Mouse (Mus musculus) testis, adult 2 months (tissue): ENCODE data around the gene Cyp2c23. TPM values are rescaled to one million over a fixed set of nuclear protein-coding genes. Genes with fewer than 3 reads are reported as not detected.

Experiments
- H3K27ac ChIP-seq: fragments of 200-500 bp; 2 replicates; pipeline ENCODE4 v1.5.1; 2012; ENCODE audit warnings: low read depth, low read length; ENCODE audit not compliant: control insufficient read depth, insufficient read depth
- H3K27me3 ChIP-seq: fragments of 200-500 bp; 2 replicates; pipeline ENCODE4 v1.6.1; 2012; ENCODE audit warnings: mild to moderate bottlenecking, low read length, moderate library complexity; ENCODE audit not compliant: control insufficient read depth, insufficient read depth
- H3K36me3 ChIP-seq: fragments of 200-500 bp; 2 replicates; pipeline ENCODE4 v1.6.1; 2012; ENCODE audit warnings: mild to moderate bottlenecking, low read length; ENCODE audit not compliant: control insufficient read depth, insufficient read depth
- H3K4me1 ChIP-seq: fragments of 200-500 bp; 2 replicates; pipeline ENCODE4 v1.6.1; 2012; ENCODE audit warnings: low read length; ENCODE audit not compliant: control insufficient read depth, insufficient read depth
- H3K4me3 ChIP-seq: fragments of 200-500 bp; 2 replicates; pipeline ENCODE4 v1.5.1; 2012; ENCODE audit warnings: low read depth, mild to moderate bottlenecking, low read length, moderate library complexity, mixed read lengths; ENCODE audit not compliant: control insufficient read depth
- CTCF ChIP-seq: fragments of 200-500 bp; IDR thresholded peaks from 2 replicates; pipeline ENCODE4 v1.5.1; 2012; ENCODE audit warnings: low read depth, mild to moderate bottlenecking, inconsistent platforms, low read length, moderate library complexity; ENCODE audit not compliant: control insufficient read depth, insufficient read depth, insufficient replicate concordance
- POLR2A ChIP-seq: fragments of 200-500 bp; IDR thresholded peaks from 2 replicates; pipeline ENCODE4 v1.6.1; 2012; ENCODE audit warnings: low read depth, mild to moderate bottlenecking, inconsistent platforms, low read length, moderate library complexity; ENCODE audit not compliant: control insufficient read depth
- polyA plus RNA-seq: library from polyadenylated mRNA; depleted of rRNA; stranded (reverse); fragments of >200 nt; gene quantifications from 2 replicates; pipeline ENCODE4 v1.2.3, GENCODE M21; 2012

Gene Cyp2c23
- polyA plus RNA-seq, 1 experiment = 0.85 TPM

GRCm38 (mm10) chr19:44045847-44046246, 16.8 kb upstream of the Cyp2c23 start:
- TF ChIP-seq CTCF (no peak), POLR2A (no peak)
- no peak overlapping the region for H3K27ac ChIP-seq

GRCm38 (mm10) chr19:44042121-44042520, 13.1 kb upstream of the Cyp2c23 start:
- peaks cover 2% of the 10 kb centered on the region for H3K36me3 ChIP-seq
- H3K4me1 ChIP-seq = no peaks in the 10 kb centered on the region
- H3K4me3 ChIP-seq = no peak overlapping the region
- TF ChIP-seq CTCF = no peak
- TF ChIP-seq POLR2A = no peak
- no peak overlapping the region for H3K27ac ChIP-seq
- H3K27me3 ChIP-seq = no peaks in the 10 kb centered on the region

More at GRCm38 (mm10) chr19:44045847-44046246, 16.8 kb upstream of the Cyp2c23 start:
- Histone ChIP-seq H3K4me1 (no peaks in the 10 kb centered on the region), H3K27me3 (no peaks in the 10 kb centered on the region), H3K4me3 (no peak overlapping the region), H3K36me3 (peaks cover 3% of the 10 kb centered on the region)

GRCm38 (mm10) chr19:44033396-44033795, 4.4 kb upstream of the Cyp2c23 start:
- H3K36me3 ChIP-seq = peaks cover 2% of the 10 kb centered on the region; the same call in 1 of the 2 replicates
- no peak for TF ChIP-seq CTCF
- no peak for TF ChIP-seq POLR2A
- no peaks in the 10 kb centered on the region for H3K4me1 ChIP-seq
- no peak overlapping the region for H3K27ac ChIP-seq
- H3K4me3 ChIP-seq = no peak overlapping the region
- no peaks in the 10 kb centered on the region for H3K27me3 ChIP-seq

- H3K36me3 ChIP-seq = peaks cover 2% of the 10 kb centered on the region; the same call in 1 of the 2 replicates
- no peak for TF ChIP-seq CTCF
- no peak overlapping the region for H3K4me3 ChIP-seq
- H3K27me3 ChIP-seq = no peaks in the 10 kb centered on the region
- no peak overlapping the region for H3K27ac ChIP-seq
- no peaks in the 10 kb centered on the region for H3K4me1 ChIP-seq
Measured at GRCm38 (mm10) chr19:44032046-44032744, 3.2 kb upstream of the Cyp2c23 start.

- Histone ChIP-seq H3K4me1 (no peaks in the 10 kb centered on the region), H3K27ac (no peak overlapping the region), H3K27me3 (no peaks in the 10 kb centered on the region), H3K36me3 (peaks cover 2% of the 10 kb centered on the region; the same call in 1 of the 2 replicates), H3K4me3 (no peak overlapping the region)
- TF ChIP-seq POLR2A = no peak
- TF ChIP-seq CTCF = no peak
Measured at GRCm38 (mm10) chr19:44030024-44030423, 1.0 kb upstream of the Cyp2c23 start.

- Histone ChIP-seq H3K4me3 (no peak overlapping the region), H3K27me3 (no peaks in the 10 kb centered on the region), H3K4me1 (no peaks in the 10 kb centered on the region), H3K27ac (no peak overlapping the region), H3K36me3 (no peaks in the 10 kb centered on the region; the same call in 1 of the 2 replicates)
- no peak for TF ChIP-seq CTCF
- no peak for TF ChIP-seq POLR2A
Measured at GRCm38 (mm10) chr19:44026956-44027530, 2.0 kb downstream of the Cyp2c23 start.

- TF ChIP-seq POLR2A = no peak
- no peak for TF ChIP-seq CTCF
- no peaks in the 10 kb centered on the region for H3K27me3 ChIP-seq
- no peaks in the 10 kb centered on the region for H3K4me1 ChIP-seq
- H3K4me3 ChIP-seq = no peak overlapping the region
- no peaks in the 10 kb centered on the region for H3K36me3 ChIP-seq
- no peak overlapping the region for H3K27ac ChIP-seq
Measured at GRCm38 (mm10) chr19:44024921-44025585, 4.0 kb downstream of the Cyp2c23 start.

GRCm38 (mm10) chr19:44023066-44023465, 5.9 kb downstream of the Cyp2c23 start:
- no peaks in the 10 kb centered on the region for H3K27me3 ChIP-seq
- H3K36me3 ChIP-seq = no peaks in the 10 kb centered on the region
- H3K27ac ChIP-seq = no peak overlapping the region
- H3K4me1 ChIP-seq = no peaks in the 10 kb centered on the region
- no peak; the same call in 1 of the 2 replicates for TF ChIP-seq CTCF
- TF ChIP-seq POLR2A = no peak
- no peak overlapping the region for H3K4me3 ChIP-seq
